Mouse (Mus musculus) kidney, postnatal 36 days (tissue): ENCODE data around the gene Clstn1.

Source experiments
- DNase-seq, 2 experiments: peaks; one replicate each; pipeline ENCODE4 v3.0.0; 2021 to 2022; ENCODE audit warnings: mixed read lengths in 2 of 2

Clstn1 gene

DNA sequence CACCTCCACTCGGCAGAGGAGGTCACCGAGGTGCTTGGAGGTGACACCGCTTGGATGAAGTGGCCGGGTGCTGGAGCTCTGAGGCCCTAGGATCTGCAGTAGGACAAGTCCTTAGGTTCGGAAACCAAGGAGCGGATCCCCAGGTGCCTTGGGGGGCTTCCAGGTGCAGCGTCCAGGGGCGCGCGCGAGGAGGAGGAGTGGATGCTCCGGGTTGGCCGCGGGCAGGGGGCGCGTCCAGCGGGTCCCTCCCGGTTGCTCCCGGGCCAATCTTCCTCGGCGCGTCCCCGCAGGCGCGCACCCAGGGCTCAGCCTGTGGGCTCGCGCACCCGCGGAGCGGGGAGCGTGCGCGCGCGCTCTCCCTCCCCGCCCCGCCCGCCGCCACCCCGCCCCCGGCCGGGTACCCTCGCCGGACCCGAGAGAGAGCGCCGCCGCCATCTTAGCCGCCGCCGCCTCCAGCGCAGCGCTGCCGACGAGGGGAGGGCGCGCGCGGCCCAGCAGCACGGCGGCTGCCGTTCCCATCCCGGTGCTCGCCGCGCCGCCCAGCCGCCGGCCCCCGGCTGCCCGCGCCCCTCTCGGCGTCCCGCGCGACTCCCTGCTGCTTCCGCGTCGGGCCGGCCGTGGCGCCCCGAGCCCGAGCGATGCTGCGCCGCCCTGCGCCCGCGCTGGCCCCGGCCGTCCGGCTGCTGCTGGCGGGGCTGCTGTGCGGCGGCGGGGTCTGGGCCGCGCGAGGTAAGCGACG is at the start of gene Clstn1:
Gene Clstn1 (plus strand): TSS at position 425 of the 739 bp plus-strand sequence.
- peak; percentile 38 to 81 for DNase-seq

DNA sequence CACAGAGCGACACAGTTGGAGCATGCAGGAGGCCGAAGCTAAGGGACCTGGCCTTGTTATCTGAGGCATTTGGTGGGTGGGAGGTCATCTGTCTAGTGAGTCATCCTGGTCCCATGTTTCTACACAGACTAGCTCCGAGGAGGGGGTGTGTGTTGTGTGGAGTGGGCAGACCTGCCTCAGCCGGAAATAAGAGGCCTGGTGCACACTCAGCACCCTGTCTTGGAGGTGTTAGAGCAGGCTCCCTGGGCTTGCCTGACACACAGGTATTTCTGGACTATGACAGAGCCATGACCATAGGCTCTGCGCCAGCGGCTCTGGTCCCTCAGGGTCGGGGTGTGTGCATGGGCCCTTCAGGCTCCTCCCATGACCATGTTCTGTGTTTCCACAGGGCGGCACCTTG is 46.8 kb upstream of the Clstn1 start:
- DNase-seq = no peak

- no peak for DNase-seq
These were observed 44.3 kb upstream of the Clstn1 start for GRCm38 (mm10) chr4:149541935-149542334.

GRCm38 (mm10) chr4:149542431-149542830 is 43.8 kb upstream of the Clstn1 start:
- DNase-seq = no peak

GRCm38 (mm10) chr4:149542927-149543553 is 43.2 kb upstream of the Clstn1 start:
- DNase-seq = peak; percentile 81 to 94

- DNase-seq = no peak
These were observed 41.4 kb upstream of the Clstn1 start for GRCm38 (mm10) chr4:149544892-149545291.

DNA sequence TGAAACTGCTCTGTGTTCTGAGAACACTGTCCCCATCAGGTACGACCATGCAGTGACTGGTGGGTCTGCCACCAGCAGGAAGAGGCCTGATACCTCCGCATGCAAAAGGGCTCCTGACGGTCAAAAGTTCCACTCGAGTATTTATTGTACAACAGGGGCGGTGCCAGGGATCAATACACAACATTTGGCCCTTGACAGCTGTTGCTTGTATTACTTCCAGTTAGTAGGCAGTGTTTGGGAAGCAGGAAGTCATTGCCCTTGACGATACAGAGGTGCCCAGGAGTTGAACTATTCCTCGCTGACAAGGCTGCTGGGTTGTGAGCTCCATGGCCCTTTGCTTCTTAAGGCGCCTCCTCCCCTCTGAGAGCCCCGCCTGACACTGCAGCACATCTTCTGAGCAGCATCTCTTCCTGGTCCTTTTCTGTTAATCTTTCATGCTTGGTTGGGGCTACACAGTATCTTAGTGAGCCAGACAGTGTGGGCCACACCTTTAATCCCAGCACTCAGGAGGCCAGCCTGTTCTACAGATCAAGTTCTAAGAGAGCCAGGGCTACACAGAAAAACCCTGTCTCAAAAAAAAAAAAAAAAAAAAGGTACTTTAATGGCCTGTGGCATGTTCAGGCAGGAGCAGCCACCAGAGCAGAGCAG is 39.3 kb upstream of the Clstn1 start:
- no peak for DNase-seq

DNA sequence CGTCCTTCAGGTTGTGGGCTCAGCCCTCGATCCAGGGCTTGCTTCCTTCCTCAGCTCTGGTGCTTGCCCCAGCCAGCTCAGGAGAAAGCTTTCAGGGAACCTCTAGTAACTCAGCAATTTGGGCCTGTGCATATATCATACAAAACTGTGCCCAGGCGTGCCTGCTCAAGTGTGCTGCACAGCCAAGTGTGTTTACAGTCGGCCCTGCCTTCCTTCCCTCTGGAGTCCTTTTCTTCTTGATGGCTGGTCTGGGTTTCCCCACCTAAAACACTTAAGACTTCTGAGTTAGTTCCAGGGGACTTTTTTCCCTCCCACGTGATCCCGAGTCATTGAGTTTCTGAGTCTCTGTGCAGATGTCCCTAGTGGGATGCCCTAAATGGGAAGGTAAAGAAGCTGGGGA is 38.7 kb upstream of the Clstn1 start:
- no peak for DNase-seq

DNA sequence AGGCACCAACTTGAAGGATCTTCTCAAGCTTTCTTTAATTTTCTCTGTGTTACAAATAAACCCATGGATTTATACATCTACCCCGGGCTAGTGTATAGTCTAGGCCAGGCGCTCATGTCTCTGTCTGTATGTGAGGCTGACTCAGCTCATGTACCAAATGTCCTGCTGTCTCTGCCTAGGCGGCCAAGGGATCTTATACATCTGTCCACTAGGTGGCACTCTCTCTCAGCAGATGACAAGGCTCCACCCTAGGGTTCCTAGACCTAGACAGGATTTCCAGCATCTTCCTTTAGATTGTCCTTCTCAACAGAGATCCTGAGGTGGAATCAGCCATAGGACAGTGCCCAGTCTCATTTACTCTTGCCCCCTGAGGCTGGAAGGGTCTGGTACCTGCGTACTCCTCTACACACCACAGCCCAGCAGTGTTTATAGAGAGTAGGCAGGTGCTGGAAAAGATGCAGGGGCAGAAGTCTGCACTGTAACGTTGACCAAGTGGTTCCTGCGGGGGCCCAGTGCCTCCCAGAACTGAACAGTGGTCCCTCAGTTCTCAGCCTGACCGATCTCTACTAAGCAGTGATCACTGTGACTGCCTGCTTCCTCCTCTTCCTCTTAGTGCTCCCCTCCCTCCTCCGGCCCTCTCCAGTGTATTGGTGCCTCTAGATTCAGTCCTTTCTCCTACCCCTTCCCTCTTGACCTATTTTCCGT is 36.9 kb upstream of the Clstn1 start:
- DNase-seq = peak; percentile 80 to 83

DNA sequence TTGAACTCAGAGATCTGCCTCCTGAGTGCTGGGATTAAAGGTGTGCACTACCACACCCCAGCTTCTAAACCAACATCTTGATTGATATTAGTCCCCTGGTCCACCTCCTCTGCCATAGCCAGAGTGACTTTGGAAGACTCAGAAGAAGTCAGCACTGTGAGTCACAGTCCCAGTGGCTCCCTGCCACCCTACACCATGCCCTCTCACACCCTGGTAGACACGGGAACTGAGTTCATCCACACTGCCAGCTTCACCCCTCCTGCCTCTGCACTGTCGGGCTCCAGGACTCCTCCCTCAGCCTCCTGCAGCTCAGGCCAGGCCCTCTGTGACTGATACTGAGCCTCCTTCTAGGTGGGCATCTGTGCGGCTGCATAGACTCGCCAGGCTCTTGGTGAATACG is 35.4 kb upstream of the Clstn1 start:
- DNase-seq = no peak

DNA sequence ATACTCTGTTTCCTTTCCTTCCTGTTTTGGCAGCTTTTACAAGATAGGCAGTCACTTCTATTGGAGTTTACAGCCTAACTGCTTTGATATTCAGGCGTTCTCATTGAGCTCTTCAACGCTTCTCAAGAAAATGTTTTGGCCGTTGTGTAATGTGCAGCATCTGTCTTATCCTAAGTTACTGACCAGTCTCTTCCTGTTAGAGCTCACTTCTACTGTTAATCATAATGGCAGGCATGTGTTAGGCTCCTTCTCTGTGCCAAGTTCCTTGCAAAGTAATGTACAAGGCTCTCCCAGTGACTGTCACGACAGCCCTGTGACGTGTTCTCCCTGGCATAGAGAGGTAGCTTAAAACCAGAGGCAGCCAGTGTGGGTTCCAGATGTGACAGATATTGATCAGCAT is 34.6 kb upstream of the Clstn1 start:
- DNase-seq = no peak

- no peak for DNase-seq
These were observed 32.4 kb upstream of the Clstn1 start for GRCm38 (mm10) chr4:149553834-149554233.

- DNase-seq = no peak
These were observed 30.2 kb upstream of the Clstn1 start for GRCm38 (mm10) chr4:149556111-149556510.

- no peak for DNase-seq
These were observed 28.4 kb upstream of the Clstn1 start for GRCm38 (mm10) chr4:149557905-149558304.

DNA sequence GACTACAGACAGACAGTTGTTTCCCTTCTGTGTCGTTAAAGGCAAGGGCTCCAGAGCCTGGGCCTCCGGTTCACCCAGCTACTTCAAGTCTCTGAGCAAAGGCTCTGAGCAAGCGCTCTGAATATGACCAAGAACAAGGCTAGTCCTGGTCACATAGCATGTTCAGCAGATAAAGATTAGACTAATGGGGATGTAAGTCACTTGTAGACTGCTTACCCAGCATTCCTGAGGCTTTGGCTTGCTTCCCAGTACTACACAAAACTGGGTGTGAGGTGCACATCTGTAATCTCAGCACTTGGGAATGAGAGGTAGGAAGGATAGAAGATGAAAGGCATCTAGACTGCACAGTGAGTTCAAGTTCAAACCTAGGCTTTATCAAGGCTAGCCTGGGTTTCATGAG is 27.9 kb upstream of the Clstn1 start:
- DNase-seq = no peak

- DNase-seq = no peak
These were observed 24.9 kb upstream of the Clstn1 start for GRCm38 (mm10) chr4:149561392-149561791.

DNA sequence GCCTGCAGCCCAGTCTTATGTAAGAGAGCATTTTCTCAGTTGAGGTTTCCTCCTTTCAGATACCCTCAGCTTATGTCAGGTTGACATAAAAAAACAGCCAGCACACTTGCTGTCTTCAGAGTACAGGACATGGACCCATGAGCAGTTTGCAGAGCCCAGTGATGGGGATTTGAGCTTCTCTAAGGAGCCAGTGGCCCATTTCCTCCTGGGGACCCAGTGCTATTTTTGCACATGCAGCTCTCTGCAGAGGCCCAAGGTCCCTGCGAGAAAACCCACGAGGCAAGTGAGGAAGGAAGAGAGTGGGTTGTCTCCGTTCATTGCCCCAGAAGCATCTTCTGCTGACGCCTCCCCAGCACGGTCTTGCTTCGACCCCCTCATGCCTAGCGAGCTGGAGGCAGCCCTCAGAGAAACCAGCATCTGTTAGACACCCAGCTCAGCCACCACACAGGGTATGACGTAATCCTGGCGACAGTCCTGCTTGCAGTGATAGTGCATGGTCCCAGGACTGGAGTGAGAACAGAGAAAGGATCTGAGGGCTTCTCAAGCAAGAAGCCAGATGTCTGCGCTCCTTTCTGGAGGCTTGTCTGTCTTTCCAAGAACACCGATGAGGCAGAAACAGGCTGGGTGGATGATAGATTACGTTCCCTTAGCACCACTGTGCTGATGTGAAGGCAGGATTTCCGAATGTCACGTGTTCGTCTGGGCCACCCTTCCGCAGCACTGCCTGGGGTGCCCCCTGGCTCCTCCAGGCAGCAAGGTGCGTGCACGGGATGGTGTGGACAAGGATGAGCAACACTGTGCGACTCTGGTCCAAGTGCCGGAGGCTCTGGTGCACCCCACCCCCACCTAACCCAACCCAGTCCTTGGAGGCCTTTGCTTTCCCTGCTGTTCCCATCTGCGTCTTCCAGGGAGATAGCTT is 24.0 kb upstream of the Clstn1 start:
- peak in 1 of 2 experiments; percentile 33 for DNase-seq

DNA sequence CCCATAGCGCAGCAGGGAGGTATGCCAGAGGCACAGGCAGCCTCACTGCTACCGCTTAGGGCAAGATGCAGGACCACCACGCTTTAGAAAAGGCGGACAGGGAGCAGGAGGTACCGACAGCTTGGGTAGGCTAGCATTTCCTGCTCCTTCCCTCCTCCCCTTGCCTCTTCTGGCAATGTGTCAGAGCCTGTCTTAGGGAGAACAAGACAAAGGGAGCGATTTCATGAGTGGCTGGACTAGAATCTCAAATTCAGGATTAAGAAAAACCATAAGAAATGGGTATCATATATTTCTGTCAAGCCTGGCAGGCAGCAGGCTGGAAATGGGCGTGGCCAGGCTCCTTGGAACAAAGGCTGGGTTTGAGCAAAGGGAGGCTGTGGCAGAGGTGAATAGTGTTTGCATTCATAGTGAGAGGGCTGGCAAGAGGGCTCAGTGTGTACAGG is 23.3 kb upstream of the Clstn1 start:
- DNase-seq = no peak

- no peak for DNase-seq
These were observed 22.3 kb upstream of the Clstn1 start for GRCm38 (mm10) chr4:149563941-149564361.

DNA sequence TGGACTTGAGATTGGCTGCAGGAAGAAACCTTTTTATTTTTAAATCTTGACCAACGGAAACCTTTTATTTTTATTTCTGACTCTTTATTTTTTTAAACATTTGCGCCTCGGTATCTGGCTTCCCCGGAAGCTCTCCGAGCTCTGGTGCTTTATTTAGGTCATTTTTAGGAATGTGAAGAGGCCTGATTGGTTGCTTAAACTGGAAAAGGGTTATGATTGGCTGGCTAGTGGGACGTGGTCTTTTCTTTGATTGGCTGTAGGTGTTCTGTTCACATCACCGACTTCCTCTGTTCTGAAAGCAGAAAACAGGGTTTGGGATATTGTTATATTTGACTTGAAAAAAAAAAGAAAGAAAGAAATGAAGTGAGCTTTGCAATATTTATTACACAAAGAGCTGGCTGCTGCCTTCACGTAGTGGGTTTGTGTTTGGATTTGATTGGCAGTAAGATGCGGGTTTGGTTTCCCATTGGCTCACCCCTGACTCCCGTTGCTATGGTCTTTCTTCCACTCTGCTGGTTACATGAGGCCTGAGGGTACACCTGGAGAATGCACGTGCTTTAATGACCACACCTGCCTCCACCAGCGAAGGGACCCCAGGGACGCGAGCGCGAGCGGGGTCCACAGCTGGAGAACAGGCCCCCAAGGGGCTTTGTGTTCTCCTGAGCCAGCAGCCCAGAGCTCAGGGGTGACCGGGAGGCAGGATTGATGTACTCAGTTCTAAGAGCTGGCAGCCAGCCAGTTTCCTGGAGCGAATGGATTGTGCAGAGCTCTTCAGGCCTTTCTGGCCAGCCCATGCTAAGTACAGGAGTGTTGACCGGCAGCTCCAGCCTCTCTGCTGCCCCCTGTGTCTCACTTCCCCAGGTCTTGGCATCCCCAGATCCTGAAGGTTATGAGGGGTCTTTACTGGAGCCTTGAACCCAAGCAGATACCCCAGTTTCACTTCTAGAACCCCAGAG is 21.5 kb upstream of the Clstn1 start:
- peak; percentile 85 to 90 for DNase-seq
